ENCODE assay signal across 11 mouse cellular contexts in the genomic region with DNA sequence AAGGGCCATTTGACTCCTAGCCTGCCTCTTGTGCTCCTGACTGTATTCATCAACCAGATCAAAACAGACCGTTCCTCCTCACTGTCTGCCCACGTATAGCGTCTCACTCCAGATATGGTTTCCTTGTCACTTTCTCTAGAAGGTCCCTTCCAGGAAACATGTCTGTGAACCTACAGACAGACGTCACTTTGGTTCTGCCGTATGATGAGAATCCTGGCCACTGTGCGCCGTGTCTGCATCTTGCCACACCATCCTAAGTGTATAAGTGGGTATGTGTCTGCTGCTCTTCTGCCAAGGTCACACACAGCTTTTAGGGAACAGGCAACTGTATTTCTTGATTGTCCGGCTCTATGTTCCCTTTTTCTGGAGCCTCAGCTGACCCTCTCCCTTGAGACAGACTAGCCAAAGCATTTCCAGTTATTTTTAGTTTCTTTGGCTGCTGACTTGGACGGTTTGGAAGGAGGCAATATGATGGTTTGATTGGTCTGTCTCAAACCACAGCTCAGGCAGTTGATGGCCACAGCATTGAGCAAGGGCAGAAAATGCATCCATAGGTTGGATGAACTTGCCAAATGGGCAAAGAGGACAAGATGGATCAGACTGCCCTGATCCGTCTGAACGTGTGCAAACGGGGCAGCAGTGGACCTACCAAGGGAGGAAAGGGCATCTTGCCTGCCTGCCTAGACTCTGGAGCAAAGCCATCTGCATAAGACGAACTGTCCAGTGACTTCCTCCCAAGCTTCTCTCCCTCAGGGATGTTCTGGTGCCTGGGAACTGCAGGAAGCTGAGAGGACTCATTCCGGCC. TPM values are rescaled to one million over a fixed set of nuclear protein-coding genes. Genes with fewer than 3 reads are reported as not detected.
DNase-seq lines count a peak whose midpoint lies in the region; ATAC-seq lines count a peak whose summit lies in the region.
"Had no signal": no experiment of that assay in that cellular context is flagged by ENCODE, and none has a peak within 500 bp of the region (broad histone marks: within the 10 kb centered on the region; RNA-seq: fewer than 3 reads in every experiment).

No protein-coding gene starts in this region.

- peak; percentile 28 for DNase-seq in adrenal gland, postnatal 14 days
- no peak for DNase-seq in adrenal gland, postnatal 25 days
- peak; percentile 13 to 27 for DNase-seq in lung, postnatal 4 days
- DNase-seq in lung, adult 18-20 months, result no peak
- peak; percentile 17 for DNase-seq in heart, postnatal 4 days
- DNase-seq in urinary bladder, postnatal 4 days (ENCODE audit: low spot score in 2 of 2), result no peak
- DNase-seq in left cerebral cortex, adult 8-10 months (ENCODE audit: low spot score in 2 of 2), result no peak
- DNase-seq: cerebellum, adult 11-12 months; left cerebral cortex, postnatal 4 days had no signal

- ATAC-seq in monocyte, adult 5-6 weeks (replicated peaks; ENCODE audit: insufficient number of reproducible peaks, low FRiP score, low TSS enrichment, poor library complexity, severe bottlenecking), result 0 out of 2 replicates have a peak, but pooled peaks have one; percentile 33
- ATAC-seq: intestine, embryonic 15.5 days had no signal

RNA-seq across cellular contexts. Expression of gene Nampt, which starts 37.6 kb away (rescaled TPM):
- 161 and 222 TPM in 2 replicates for total RNA-seq in adrenal gland, postnatal 14 days (2021)
- 95.2 and 98.7 TPM in 2 replicates for total RNA-seq in adrenal gland, postnatal 25 days (2021)
- 10 to 100 TPM; 17.5 to 20.0 TPM for total RNA-seq in heart, postnatal 4 days (2021)
- total RNA-seq in monocyte, adult 5-6 weeks (2017), result 32.6 to 76.0 TPM (median 65.6 TPM) in 3 replicates
- 10 to 100 TPM; 31.2 to 35.2 (median 34.0) TPM for total RNA-seq in left cerebral cortex, adult 8-10 months (2022)

Comparison
In these comparisons a context has a peak if more than half of its experiments do, and no peak if none do; other contexts are left out.
1. DNase-seq: peak in adrenal gland, postnatal 14 days (single experiment), lung, postnatal 4 days (2 of 2) and heart, postnatal 4 days (single experiment); none in adrenal gland, postnatal 25 days (single experiment), lung, adult 18-20 months (0 of 2), urinary bladder, postnatal 4 days (0 of 2) and left cerebral cortex, adult 8-10 months (0 of 2).